Mouse (Mus musculus) left cerebral cortex, adult 8-10 months (tissue): ENCODE results near the gene Mettl5. TPM values are rescaled to one million over a fixed set of nuclear protein-coding genes. Genes with fewer than 3 reads are reported as not detected.

Experiments used
- DNase-seq, 2 experiments: peaks; one replicate each; pipeline ENCODE4 v3.0.0; 2022; ENCODE audit warnings: low spot score in 2 of 2
- total RNA-seq, 4 experiments: library from RNA; stranded (reverse); gene quantifications; 2 replicates each; pipeline ENCODE4 v1.2.4; 2022

Gene Mettl5
- total RNA-seq, 4 experiments from 2014 or later: 11.4 to 16.6 (median 12.9) TPM

DNA sequence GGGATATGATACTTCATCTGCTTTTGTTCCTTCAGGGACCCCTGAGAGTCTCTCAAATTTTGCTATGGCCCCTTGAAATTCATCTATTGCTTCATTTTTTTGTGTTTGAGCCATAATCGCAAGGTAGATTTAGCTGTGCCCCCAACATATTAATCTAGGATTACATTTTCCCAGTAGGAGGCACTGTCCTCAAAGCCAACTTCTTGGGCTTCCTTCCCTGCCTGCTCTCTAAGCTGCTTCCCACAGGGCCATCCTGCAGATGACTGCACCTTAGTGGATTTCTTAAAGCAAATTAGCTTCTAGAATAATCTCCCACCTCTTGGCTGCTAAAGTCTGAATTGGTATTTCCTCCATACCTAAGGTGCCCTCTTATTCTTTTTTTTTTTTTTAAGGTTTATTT, 27.5 kb downstream of the Mettl5 start:
- no peak for DNase-seq

DNA sequence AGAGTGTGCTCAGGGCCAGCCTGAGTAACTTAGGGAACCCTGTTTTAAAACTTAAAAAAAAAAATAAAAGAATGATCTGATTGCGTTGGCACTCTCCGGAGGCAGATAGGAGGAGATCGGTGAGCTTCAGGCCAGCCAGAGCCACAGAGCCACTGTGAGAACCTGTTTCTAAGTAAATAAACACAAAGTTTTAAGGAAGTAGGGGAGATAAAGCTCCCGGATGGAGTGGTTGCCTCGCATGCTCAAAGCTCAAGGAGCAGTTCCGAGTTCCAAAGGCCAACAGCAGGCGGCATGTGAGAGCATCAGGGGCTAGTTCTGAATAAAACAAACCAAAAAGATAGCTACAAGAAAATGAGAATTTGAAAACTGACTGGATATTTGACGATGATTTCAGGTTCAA, 29.0 kb downstream of the Mettl5 start:
- no peak for DNase-seq

DNA sequence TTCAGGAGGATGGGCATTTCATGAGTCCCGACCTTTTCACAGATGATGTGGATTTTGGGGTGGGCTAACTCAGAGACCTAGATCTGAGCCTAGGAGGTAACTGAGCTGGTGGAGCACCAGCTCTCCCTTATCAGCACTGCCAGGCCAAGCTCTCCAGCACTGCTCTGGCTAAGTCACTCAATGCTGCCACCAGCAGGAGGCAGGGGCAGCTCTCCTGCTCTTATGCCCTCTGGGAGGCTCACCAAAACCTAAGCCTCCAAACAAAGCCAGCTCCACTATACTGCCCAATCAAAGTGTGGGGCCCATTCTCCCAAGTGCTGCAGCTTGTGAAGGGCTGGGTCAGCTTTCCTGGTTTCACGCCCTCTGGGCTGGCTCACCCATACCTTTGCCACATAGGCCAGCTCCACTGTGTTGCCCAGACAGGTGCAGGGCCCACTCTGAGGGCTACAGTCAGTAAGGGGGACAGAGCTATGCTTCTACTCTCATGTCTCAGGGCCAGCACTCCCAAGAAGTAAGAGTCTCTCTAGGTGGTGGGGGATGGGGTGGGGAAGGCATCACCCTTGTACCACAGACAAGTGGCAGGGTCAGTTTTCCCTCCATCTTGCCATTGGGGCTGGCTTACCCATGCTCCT, 33.9 kb downstream of the Mettl5 start:
- DNase-seq: no peak

DNA sequence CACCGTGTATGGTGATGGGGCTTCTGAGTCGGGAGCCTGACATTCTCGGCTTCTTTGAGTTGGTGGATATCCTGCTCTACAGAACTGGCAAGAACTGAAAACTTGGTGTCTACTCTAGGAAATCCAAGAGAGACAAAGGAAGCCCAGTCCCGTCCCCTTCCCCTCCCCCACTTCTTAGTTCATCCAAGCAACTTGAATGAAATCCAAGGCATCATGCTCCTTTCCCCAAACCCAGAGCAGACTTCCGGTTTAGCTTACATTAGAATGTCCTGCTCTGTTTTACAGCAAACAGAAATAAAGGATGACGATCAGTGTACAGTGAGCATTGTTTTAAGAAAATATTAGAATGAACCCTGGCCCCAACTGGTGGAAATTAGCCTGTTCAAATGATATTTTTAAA, 36.2 kb downstream of the Mettl5 start:
- peak in 1 of 2 experiments; percentile 2 for DNase-seq

DNA sequence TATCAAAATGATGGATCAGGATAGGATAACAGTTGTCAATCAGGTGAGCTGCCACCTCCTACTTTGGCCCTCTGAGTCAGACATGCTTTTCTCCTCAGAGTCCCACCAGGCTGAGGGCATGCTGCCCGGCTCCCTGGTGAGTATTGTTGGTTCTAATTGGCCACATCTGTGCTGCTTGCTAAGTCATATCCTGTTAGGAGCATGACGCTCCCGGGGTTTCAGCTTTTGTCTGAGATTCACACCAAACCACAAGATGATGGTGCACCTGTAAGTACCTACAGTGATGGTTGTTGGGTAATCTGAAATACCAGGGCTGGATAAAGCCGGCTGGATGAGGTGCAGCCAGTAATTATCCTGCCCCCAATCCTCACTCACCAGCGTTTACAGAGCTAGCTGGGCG, 45.2 kb downstream of the Mettl5 start:
- DNase-seq: no peak

DNA sequence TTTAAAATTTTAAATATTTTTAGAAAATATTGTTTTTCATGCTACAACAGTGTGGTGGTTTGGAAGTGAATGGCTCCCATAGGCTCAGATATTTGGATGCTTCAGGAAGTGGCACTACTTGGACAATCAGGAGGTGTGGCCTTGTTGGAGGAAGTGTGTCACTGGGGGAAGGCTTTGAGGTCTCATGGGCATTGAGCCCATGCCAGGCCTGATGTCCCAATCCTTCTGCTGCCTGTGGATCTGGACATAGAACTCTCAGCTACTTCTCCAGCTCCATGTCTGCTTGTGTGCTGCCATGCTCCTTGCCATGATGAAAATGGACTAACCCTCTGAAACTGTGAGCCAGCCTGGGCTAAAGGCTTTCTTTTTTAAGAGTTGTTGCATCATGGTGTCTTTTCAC, 46.7 kb downstream of the Mettl5 start:
- no peak for DNase-seq

DNA sequence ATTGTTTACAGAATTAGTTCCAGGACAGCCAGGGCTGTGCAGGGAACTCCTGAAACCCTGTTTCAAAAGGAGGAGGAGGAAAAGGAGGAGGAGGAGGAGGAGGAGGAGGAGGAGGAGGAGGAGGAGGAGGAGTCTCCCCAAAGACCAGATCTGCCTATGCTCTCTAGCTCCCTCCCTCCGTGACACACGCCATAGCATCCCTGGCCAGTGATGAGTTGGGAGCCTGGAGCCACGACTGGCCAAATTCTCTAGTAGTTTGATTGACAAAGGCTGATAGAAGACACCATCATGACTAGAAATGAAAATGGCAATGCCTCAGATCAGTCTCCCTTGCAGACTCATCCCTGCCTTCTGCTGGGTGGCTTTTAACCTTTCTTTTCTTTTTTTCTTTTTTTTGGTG, 47.4 kb downstream of the Mettl5 start:
- DNase-seq: no peak

DNA sequence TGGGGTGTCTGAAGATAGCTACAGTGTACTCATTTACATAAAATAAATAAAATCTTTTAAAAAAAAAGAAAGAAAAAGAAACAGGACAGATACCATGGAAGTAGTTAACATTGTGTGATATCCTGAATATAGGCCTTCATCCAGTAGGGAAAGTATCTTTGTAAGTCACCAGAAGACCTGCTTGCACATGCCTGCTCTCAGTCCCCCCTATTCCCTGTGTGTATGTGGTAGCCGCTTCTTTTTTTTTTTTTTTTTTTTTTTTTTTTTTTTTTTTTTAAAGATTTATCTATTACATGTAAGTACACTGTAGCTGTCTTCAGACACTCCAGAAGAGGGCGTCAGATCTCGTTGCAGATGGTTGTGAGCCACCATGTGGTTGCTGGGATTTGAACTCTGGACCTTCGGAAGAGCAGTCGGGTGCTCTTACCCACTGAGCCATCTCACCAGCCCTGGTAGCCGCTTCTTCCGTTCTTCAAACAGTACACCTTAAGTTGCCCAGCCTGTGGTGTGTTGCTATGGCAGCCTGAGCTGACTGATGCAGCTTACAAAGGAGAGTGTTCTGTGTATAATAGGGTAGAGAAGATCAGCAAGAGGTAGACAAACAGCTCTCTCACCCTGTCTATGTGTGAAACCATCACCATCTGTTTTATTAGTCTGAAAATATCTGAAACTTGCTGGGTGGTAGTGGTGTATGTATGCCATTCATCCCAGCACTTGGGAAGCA, 48.0 kb downstream of the Mettl5 start:
- DNase-seq: no peak

DNA sequence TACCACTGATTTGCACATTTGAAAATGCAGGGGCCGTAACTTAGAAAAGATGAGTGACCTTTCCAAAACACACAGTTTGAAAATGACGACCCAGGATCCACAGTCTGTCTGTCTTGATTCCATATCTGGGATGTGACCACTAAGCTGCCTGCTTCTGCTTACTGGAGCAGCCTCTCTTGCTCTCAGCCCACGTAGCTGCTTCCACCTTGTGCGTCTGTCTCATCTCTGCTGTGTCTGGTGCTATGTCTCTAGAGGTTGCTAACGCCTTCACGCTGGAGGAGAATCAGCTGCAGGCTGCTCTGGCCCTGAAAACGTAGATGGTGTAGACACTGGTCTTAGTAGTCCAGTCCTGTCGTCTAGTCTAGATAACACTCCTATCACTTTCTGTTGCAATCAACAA, 55.3 kb downstream of the Mettl5 start:
- DNase-seq: no peak

DNA sequence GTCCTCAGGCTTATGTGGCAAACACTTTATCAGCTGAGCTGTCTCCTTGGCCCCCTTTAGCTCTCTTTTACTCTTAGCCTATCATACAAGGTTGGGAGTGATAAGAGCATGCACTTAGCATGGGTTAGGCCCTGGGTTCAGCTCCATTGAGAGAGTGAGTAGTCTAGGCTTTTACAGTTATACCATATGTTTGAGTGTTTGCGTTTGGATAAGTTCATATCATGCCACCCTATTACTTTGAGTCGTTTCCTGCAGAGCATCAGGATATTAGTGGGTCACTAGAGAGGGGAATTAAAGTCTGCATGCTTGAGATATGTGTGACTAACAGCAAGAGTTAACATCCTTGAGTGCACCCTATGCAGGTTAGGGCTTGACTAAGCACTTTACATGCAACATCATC, 55.7 kb downstream of the Mettl5 start:
- no peak for DNase-seq

DNA sequence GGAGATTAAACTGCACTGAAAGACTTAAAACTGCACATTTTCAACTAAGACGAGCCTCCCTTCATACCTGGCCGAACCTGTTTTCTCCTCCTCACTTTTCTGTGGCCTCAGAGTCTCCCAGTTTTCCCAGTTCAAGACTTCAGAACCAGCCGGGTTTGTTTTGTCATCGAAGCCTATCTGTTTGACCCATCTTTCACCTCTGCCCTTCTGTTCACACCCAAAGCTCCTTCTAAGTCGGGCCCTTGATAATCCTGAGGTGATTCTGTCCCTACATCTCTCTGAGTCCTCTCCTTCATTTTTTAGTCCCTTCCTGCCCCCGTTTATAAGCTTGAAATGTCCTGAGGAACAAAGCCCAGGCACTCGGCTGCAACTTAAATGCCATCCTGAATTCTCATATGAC, 57.4 kb downstream of the Mettl5 start:
- DNase-seq: no peak

DNA sequence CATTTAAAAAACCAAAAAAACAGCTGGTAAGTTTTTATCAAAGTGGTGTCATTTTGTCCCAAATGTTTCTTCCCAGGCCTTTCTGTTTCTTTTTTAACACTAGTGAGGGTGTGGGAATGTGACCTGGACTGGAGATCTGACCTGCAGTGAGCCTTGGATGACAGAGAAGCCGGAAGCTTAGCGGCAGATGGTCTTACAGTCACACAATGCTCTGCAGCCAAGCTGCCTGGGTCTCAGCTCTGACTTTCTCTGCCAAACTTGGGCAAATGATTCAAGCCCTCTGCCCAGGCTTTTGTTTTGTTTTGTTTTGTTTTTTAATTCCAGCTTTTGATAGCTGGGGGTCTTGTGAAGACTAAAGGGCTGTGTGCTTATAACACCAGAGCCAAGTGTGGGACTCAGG, 59.0 kb downstream of the Mettl5 start:
- no peak for DNase-seq

DNA sequence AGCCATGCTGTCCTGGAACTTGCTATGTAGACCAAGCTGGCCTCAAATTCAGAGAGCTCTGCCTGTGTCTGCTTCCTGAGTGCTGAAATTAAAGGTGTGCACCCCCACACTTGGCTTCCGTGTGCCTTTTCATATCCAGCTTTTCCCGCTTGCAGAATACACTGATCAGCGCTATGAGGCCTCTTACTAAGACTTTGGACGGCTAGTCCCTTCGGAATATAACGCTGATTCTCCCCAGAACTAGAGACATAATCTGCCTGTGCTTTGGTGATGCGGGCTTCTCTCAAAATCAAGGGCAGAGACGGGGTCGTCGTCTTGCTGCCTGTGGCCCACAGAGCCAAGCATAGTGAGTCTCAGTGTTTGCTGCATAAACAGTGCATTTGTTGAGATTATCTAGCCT, 59.5 kb downstream of the Mettl5 start:
- no peak for DNase-seq

DNA sequence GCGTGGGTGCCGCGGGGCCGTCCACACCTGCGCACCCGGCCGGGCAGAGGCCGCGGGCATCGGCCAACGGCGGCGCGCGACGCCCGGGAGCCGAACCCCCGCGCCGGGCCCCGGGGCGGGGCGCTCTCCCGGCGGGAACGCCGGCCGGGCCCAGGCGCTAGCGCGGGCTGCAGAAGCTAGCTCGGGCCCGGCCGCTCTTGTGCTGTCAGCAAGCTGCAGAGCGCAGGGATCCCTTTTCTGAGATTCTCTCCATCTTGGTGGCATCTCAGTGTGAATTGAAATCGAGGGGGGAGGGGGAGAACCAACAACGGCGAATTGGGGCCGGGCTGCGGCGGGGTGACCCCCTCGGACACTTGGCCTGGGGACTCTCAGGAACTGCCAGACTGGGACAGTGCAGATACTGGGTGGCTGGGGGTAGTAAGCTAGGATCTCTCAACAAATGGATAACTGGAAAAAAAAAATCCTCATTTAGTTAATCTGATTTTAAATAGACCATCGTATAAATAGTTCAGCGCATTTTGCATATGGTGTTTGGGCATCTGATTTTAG, 62.2 kb downstream of the Mettl5 start:
- DNase-seq: no peak

DNA sequence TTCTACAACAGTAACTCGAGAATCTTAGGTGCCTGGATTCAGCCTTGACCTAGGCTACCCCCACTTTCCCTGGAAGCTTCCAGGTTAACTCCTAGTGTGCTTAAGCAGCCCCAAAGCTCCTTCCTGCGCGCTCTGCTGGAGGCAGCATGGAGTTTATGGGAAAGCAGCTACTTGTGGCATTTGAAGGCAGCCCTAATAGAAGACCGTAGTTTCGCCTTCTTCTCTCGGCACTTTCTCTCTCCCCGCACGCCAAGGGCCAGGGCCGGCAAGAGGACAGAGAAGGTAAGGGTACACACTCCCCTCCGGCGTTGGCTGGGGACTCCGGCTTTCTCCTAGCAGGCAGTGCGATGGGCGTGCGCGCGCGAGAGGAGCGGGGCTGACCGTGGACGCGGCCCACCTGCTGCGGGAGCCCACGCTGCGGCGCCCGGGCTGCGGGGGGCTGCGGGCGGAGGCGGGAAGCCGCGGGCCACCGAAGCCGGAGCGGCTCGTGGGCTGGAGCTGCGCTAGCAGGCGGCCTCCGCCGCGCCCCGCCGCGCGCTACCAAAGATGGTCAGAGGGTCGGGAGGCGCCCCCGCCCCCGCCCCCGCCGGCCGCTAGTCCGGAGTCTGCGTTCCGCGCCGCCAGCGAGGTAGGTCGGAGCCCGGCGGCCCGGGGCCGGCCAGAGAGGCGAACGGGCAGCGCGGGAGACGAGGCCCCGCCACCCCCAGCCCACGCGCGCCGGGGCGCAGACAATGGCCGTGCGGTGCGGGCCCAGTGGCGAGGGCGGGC, 62.9 kb downstream of the Mettl5 start:
- peak in 1 of 2 experiments; percentile 32 for DNase-seq

DNA sequence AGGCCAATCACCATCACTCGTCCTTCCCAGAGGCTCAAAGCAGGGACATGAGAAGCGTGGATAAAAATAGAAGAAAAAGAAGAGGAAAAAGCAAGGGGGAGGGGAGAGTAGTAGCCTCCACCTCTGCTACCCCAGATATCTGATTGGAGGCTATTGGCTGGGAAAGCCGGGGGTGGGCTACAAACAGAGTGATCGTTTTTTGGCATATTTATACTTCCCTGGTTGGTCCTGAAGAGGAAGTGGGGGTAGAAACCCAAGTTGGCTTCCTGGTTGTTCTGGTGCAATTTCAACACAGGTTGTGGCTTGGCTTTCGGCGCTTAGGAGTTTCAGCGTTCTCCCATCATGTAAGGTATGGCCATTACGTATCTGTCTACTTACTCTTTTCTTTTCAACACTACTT, 63.7 kb downstream of the Mettl5 start, which contains the start of gene Klhl23:
TSS of gene Klhl23 (plus strand) at position 234 of the 400 bp plus-strand sequence.
- DNase-seq: no peak

Other genes with a start within 250 kb of the Mettl5 start
- gene Bbs5, start 238.4 kb downstream of the Mettl5 start, total RNA-seq: 10 to 100 TPM; 20.2 to 31.0 (median 25.9) TPM
- 1 to 10 TPM in 2 of 4 experiments, under 1 TPM in 2; 0.44 to 1.2 (median 0.98) TPM for gene Klhl41, start 215.5 kb downstream of the Mettl5 start, total RNA-seq
- 10 to 100 TPM; 15.3 to 18.6 (median 16.7) TPM for gene Fastkd1, start 172.1 kb downstream of the Mettl5 start, total RNA-seq
- 10 to 100 TPM; 65.0 to 75.5 (median 67.5) TPM for gene Ppig, start 163.1 kb downstream of the Mettl5 start, total RNA-seq
- 1 to 10 TPM; 1.9 to 3.0 (median 1.9) TPM for gene Ccdc173, start 96.0 kb downstream of the Mettl5 start, total RNA-seq
- gene Phospho2, start 96.0 kb downstream of the Mettl5 start, total RNA-seq: 10 to 100 TPM; 18.5 to 24.3 (median 20.1) TPM
- gene Klhl23, start 63.7 kb downstream of the Mettl5 start, total RNA-seq: 10 to 100 TPM; 46.7 to 55.1 (median 53.3) TPM
- gene Ssb, start 24.1 kb downstream of the Mettl5 start, total RNA-seq: 100 to 1,000 TPM; 127 to 138 (median 132) TPM
- gene Ubr3, start 11.6 kb upstream of the Mettl5 start, total RNA-seq: 100 to 1,000 TPM; 135 to 149 (median 140) TPM
- 1 to 10 TPM; 1.1 to 1.8 (median 1.3) TPM for gene Myo3b, start 153.5 kb upstream of the Mettl5 start, total RNA-seq